Mouse (Mus musculus): ENCODE measurements around the gene Zfp36.
"Not testable (repeated sequence)": the region's sequence is repeated elsewhere in the genome, so short reads cannot be mapped to it uniquely, and the experiment has no call there.

Gene Zfp36

DNA sequence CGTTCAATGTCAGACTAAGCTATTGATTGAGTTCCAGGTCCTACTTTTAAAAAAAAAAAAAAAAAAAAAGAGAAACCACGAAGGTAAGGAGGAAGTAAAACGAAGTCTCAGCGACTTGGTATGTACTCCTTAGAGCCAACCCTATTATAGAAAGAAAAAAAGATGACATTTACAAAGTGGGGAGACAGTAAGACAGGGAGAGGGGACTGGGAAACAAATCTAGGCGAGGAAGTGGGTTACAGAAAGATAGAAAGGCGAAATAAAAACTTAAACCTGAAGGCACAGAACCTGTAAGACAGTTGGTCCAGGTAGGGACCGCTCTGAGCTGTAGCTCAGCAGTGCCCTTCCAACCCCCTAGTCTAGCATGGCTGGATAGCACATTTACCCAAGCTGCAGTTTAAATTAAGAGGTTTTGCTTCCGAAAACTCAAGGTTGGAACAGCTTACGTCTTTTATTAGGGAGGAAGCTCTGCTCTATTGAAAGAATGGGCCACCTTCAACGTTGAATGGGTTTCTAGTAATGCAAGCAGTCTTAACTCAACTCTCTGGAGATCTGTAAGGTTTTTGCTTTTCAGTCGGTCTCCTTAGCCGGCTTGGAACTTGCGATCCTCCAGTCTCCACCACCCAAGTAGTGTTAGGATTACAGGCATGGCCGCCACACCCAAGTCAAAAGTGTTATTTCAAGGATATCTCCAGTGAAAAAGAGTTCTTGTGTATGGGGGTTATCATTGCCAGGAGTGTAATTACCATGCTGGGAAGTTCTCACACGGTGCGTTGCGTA, at the start of gene Zfp36:
Gene Zfp36 (minus strand): TSS at position 17 of the 780 bp plus-strand sequence.
- no peak for DNase-seq

DNA sequence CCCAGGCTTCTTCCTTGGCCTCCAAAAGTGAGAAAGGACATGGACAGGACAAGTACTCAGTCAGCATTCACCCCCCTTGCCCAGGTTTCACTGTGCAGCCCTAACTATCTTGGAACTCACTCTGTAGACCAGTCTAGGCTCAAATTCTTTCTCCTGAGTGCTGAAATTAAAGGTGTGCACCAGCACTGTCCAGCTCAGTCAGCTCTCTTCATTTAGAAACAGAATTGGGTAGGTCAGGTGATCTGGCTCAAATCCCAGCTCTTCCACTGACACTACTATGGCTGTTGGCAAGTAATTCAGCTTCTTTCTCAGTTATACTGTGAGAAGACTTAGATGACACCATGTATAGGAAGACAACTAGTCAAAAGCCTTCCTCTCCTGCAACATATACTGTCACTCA, 47.7 kb upstream of the Zfp36 start:
- DNase-seq: no peak

DNA sequence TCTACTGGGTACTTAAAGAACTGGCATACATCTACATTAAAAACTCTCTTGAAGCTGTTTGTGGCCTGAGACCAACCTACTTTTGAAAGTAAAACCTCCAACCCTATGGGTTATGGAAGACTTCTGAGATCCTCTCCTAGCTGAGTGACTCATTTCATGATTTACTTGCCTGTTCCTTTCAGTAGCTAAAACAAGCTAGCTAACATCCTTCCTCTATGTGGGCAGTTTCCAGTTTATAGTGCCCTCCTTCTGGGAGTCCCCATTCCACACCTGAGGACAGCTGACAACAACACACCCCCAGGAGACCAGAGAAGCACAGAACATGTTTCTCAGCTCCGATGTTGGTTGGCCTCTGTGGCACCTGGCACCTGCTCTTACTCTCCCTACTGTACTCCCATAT, 43.0 kb upstream of the Zfp36 start:
- DNase-seq: no peak

DNA sequence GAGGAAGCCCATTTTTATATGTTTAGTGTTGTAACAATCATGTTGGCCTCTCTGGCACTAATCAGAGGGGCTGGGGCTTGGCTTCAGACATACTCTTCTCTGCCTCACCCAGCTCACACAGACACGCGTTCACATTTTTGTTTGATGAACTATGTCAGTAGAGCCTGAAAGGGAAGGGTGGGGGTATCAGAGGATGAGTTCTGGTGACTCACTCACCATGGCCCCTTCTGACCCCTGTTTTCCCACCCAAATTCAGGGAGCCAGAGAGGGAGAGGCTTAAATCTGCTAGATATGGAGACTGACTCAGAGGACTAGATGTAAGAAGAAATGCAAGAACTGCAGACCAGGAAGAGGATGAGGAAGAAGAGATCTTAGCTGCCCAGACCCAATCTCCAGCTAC, 39.4 kb upstream of the Zfp36 start:
- no peak for DNase-seq

DNA sequence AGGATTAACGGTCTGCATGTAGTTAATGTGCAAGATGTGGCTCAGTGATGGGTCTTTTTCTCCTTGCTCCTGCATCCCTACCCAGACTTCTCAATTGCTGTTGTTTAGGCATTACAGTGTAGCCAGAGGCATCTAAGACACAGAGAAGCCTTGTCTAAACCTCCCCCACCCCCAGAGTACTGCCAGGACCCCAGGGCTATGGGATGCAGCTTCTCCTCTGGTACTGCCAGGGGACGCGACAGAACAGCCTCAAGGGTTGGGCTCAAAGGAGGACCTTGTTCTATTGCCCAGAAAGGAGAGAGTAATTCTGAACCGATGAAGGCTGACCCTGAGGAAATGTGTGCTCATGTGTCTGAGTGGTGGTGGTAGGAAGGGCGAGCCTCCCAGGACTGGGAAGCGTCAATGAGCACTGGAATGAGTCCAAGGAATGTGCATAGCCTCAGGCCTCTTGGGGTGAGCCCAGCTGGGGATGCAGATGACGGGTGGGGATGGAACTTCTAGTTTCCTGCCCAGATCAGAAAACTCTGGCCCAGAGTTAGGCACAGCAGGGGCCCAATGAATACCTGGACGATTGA, 38.1 kb upstream of the Zfp36 start:
- DNase-seq: no peak

DNA sequence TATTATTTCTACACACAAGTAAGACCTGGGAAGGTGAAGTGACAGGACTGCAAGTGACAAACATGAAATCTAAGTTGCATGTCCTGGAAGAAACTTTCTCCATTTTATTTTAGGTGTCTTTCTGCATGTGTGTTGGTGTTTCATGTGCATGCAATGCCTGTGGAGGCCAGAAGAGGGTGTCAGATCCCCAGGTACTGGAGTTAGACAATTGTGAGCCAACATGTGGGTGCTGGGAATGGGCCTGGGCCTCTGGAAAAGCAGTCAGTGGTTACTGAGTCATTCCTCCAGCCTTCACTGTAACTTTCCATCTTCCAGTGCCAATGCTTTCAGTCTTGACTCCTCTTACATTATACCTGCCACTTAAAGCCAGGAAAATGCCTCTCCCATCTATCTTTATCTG, 37.3 kb upstream of the Zfp36 start:
- DNase-seq: no peak

DNA sequence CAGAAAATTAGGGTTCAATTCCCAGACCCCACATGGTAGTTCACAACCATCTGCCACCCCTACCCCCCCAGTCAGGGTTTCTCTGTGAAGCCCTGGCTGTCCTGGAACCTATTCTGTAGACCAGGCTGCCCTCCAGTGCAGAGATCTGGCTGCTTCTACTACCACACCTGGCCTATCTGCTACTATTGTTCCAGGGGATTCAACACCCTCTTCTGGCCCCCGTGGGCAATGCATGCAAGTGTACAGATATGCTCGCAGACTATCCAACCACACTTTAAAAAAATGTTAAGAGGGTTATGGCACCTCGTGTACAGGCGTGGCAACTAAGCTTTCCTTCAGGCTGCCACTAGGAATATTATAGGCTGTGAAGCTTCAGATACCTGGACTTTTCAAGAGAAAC, 32.8 kb upstream of the Zfp36 start:
- DNase-seq: no peak

DNA sequence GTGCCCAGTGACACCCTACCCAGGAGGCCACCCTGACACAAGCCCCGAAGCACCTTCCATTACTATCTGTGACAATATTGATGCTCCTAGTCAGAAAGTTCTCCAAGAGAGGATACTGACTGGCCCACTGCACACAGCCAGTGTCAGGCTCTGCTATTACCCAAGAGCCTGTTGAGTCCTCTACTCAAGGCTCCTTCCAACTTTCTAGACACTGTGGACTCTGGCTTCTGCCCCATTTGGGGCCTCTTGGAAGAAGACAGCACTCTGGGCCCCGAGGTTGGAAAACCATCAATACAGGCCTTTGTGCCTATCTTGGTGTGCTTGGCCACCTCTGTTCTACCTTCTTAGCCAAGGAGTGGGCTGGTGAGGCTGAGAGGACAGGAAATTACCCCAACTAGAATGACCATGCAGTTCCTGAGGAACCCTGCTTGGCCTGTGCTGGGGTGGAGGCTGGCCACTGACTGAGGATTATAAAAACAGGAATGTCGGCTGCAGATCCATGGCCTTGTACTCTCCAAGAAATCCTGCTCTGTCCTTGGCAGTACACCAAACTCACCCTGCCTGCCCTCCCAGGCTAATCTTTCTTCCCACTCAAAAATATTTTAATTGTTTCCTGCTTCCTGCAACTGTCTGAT, 30.9 kb upstream of the Zfp36 start:
- no peak for DNase-seq

DNA sequence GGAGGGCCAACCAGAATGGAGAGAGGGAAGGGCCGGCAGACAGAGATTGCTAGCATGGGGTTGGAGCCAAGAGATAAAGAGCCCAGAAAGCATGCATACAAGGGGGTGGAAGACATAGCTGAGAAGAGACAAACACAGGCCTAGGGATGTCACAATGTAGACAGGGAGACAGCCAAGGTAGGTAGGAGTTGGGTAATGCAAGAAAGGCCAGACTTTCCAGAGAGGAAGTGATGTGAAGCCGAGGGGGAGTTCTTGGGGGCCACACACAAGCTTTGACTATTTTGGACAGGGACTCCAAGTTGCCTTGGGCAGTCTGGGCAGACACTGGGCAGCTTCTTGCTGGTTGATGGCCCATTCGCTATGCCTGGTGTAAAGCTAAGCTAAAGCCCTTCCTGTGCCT, 21.9 kb upstream of the Zfp36 start:
- DNase-seq: no peak

DNA sequence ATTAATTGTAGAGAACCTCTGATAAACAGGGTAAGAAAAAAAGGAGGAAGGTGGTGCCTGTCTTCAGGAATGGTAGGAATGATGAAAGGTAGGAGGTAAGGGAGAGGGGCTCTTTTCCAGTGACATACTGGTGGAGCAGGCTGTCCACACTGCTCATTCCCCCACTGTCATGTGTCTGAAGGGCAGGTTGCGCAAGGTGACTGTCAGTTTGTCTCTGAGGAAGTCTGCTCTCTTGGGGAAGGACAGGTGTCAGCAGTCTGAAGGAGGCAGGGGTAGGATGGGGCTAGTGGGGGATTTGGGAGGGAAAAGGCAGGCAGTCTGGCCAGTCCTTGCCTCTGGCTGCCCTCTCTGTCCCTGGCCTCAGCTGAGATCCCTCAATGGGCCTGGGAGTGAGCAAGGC, 21.0 kb upstream of the Zfp36 start:
- DNase-seq: no peak

DNA sequence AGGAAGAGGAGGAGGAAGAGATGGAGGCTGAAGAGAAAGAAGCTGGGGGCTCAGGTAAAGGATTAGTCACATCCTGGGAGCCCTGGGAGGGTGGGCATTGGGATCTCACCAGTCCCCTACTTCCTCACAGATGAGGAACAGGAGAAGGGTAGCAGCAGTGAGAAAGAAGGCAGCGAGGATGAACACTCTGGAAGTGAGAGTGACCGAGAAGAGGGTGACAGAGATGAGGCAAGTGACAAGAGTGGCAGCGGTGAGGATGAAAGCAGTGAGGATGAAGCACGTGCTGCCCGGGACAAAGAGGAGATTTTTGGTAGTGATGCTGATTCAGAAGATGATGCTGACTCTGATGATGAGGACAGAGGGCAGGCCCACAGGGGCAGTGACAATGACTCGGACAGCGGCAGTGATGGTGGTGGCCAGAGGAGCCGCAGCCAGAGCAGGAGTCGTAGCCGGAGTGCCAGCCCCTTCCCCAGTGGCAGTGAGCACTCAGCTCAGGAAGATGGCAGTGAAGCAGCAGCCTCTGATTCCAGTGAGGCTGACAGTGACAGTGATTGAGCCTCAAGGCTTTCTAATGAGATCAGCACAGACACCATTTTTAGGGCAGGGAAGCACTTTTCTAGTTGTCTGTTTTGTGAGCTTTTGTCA, 18.8 kb upstream of the Zfp36 start:
- DNase-seq: no peak

DNA sequence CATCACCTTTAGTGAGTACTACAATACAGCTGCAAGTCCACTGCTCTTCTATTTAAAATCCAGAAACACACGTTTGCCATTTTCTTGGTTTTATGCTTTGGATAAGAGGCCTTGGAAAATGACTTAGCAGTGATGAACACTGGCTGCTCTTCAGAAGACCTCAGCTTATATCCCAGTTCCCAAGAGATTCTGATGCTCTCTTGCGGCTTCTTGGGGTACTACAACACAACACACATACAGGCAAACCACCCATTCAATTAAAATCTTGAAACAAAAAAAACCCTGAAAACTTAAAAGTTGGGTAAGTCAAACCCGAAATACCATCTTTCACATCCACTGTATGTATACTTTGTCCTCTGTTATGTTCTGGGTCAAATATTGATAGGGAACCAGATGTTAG, 17.9 kb upstream of the Zfp36 start:
- no peak for DNase-seq

DNA sequence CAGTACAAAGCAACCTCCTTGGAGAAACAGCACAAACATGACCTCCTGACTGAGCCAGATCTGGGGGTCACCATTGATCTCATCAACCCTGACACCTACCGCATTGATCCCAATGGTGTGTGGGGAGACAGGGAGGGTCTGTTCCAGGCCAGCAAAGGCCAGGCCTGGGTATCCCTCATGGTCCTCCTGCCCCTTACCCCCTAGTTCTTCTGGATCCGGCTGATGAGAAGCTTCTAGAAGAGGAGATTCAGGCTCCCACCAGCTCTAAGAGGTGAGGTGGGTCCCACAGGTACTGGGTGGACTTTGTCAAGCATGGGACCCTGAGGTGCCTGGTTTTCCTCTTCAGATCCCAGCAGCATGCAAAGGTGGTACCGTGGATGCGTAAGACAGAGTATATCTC, 15.4 kb upstream of the Zfp36 start:
- DNase-seq: no peak

DNA sequence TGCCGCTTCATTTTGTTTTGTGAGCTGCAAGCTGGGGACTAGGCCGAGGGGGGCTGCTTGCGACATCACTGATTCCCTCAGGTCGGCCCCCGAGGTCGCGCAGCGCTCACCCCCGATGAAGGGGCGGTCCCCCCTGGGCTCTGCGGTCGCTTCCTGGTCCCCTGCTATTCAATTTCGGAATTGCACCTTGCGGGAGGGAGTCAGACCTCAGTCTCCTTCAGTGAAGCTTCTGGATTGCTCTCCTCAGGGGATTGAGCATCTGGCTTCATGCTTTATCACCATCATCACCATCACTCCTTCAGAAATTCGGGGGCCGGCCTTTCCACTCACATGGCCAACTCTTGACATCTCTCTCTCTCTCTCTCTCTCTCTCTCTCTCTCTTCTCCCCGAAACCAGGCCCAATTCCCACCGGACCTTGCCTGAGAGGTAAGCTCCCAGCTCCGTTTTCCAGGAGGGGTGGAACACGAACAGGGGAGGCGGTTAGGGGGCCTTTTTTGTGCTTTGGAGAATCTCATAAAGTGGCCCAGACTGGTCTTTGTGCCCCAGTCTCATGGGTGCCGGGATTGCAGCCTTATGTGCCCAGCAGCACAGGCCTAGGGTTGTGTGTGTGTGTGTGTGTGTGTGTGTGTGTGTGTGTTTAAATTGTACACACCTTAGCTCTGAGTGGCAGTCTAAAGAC, 13.4 kb upstream of the Zfp36 start:
- no peak for DNase-seq

DNA sequence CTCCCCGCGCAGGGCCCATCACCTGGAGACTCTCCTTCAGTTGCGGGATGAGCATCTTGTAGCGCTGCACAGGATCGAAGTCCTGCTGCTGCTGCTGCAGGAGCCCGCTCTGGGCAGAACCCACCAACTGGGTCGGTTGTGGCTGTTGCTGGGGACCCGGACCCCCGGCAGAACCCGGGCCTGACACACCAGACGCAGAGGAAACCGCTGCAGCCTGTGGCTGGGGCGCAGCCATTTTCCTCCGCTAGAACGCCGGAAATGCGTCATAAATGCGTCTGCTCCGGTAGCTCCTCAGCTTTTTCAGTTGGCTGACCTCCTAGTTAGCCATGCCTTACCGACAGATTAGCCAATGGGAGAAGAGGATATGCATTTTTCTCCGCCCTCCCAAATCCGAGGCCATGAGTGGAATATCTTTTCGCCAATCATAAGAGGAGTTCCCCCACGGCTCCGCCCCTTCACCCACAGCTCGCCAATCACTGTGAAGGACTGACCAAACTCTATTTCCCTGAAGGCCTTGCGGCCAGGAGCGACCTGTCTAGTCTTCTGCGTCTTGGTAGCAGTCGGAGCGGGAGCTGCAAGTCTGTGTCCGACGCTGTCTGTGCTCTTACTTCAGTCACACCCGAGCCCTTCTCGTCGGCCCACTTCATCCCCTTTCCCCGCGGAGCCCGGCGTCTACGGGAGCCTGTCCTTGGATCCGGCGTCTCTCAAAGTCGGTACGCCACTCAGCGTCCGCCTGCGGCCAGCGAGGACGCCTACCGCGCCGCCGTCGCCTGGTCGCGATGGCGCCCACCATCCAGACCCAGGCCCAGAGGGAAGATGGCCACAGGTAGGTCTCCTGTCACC, 12.6 kb upstream of the Zfp36 start, which contains the start of the genes Med29 and Paf1:
Gene Med29 (minus strand): TSS at position 280 of the 843 bp plus-strand sequence.
Gene Paf1 (plus strand): TSS at position 523 of the 843 bp plus-strand sequence.
- DNase-seq: peak; percentile 99

DNA sequence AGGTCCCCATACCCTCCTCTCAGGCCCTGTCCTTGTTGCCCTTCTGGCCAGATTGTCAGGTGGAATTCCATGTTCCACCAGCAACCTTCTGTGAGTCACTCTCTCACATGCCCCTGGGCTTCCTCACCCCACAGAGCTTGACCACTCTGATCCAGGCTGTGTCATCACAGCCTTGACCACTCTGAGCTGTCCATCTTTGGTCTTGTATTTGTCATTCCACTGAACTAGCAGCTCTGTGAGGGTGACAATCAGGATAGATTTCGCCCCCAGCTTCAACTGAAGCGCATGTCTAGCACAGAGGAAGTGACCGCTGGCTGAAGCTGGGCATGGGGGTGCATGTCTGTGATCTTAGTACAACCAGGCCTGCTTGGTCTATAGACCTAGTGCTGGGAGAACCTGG, 10.3 kb upstream of the Zfp36 start:
- no peak for DNase-seq

DNA sequence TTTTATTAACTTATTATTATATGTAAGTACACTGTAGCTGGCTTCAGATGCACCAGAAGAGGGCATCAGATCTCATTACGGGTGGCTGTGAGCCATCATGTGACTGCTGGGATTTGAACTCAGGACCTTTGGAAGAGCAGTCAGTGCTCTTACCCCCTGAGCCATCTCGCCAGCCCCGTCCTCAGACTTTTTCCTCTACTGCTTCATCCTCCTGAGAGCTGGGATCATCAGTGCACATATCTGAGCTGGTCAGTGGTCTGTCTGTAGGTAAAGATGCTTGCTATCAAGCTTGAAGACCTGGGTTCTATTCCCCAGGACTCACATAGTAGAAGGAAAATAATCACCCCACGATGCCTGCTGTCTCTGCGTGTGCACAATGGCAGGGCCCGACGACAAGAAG, 7.3 kb upstream of the Zfp36 start:
- DNase-seq: not testable (repeated sequence)

DNA sequence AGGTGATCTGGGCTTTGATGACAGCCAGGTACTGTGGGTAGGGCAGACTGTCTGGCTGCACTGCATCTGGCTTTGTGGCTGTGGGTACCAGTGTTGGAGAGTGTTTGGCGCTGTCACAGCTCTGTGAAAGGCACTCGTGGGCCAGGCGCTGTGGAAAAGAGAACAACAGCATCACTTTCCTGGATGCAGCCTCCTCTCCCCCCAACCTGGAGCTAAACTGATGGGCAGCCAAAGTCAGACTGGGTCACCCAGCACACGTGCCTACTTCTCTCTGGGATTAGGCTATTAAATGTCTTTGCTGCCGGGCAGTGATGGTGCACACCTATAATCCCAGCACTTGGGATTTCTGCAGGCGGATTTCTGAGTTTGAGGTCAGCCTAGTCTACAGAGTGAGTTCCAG, 6.8 kb upstream of the Zfp36 start:
- DNase-seq: not testable (repeated sequence)

DNA sequence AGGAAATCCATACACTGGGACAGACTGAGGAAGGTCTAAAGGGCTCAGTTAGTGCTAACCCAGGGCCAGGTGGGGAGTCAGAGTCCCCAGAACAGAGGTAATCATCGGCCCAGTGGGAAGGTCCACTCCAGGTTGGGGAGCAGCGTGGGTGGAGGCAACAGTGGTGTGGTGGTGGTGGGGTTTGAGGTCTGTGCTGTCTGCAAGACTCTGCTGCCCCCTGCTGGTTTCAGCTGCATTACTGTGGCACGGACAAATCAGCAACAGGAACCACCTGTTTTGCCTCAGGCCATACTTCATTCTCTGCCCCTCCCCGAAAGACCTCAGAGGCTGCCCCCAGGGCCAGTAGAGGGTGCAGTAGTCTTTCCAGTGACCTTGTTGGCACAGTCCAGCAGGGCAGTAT, 6.4 kb upstream of the Zfp36 start:
- DNase-seq: peak; percentile 56

DNA sequence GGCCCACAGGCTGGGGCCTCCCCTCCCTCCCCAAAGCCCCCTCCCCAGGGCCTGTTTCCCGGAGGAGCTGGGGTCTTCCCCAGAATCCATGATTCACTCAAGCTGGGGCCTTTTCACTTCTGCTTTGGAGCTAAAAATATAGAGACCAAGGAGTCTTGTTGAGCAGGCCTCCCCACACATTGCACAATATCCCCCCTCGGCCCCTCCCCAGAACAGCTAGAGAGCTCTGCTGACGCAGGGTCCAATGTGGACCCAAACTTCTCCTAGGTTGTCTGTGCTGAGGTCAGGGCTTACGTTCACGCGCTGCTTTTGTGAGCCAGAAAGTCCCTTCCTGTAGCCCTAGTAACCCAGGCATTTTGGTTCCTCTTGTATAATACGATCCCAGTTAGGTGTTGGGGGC, 6.0 kb upstream of the Zfp36 start:
- DNase-seq: no peak

DNA sequence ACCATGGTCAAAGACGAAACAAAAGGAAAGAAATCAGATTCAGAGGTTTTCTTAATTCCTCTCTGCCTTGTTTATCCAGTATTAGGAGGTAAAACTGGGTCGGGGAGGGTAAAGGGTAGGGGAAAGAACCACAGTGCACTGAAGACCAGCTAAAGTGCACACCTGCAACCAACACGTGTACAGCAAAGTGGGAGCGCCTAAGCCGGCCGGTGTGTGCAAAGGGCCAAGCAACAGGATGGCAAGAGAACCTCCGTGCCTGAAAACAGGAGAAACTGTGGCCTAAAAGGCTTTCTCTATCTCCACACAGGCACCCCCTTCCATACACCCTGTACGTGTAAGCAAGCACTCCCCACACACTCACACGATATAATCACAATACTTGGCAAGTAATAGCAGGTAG, 5.1 kb upstream of the Zfp36 start:
- DNase-seq: no peak

DNA sequence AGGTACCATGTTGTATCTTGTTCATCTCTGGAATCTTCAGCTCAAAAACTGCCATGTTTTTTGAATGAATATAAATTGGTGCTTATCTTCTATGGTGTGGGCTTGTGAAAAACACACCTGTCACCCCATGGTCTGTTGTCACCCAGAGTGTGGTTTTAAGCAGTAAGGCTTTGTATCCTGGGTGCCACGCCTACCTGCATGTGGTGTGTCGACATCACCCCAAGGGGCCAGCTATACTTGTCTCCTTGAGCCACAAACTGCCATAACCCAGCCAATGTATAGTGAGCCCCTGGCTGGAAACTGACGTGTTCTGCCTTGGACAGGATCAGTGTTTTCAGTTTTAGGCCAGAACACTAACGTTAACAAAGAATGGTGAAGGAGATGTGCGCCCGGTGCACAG, 4.1 kb upstream of the Zfp36 start:
- no peak for DNase-seq

Data from cerebellum, adult 11-12 months (tissue).